Mouse (Mus musculus) cerebellum, adult 11-12 months (tissue): ENCODE results near the gene Ccser2.
"Not testable (repeated sequence)": the region's sequence is repeated elsewhere in the genome, so short reads cannot be mapped to it uniquely, and the experiment has no call there.

Source experiments
- DNase-seq: peaks from one replicate; pipeline ENCODE4 v3.0.0; 2022

Gene Ccser2

GRCm38 (mm10) chr14:36968628-36969147 lies at the start of gene Ccser2:
TSS of gene Ccser2 (minus strand) at chr14:36968777.
- DNase-seq: peak; percentile 98

GRCm38 (mm10) chr14:37015894-37016293 lies 47.3 kb upstream of the Ccser2 start:
- no peak for DNase-seq

GRCm38 (mm10) chr14:37013644-37014043 lies 45.1 kb upstream of the Ccser2 start:
- DNase-seq: no peak

- no peak for DNase-seq
Measured at GRCm38 (mm10) chr14:37009686-37010085, 41.1 kb upstream of the Ccser2 start.

- DNase-seq: no peak
Measured at GRCm38 (mm10) chr14:37006489-37006888, 37.9 kb upstream of the Ccser2 start.

GRCm38 (mm10) chr14:37005865-37006264 lies 37.3 kb upstream of the Ccser2 start:
- no peak for DNase-seq

GRCm38 (mm10) chr14:37003431-37004095 lies 35.0 kb upstream of the Ccser2 start:
- no peak for DNase-seq

- DNase-seq: no peak
Measured at GRCm38 (mm10) chr14:37002852-37003251, 34.3 kb upstream of the Ccser2 start.

- not testable (repeated sequence) for DNase-seq
Measured at GRCm38 (mm10) chr14:37000780-37001179, 32.2 kb upstream of the Ccser2 start.

- no peak for DNase-seq
Measured at GRCm38 (mm10) chr14:36989784-36990183, 21.2 kb upstream of the Ccser2 start.

- DNase-seq: no peak
Measured at GRCm38 (mm10) chr14:36985693-36986092, 17.1 kb upstream of the Ccser2 start.

- DNase-seq: no peak
Measured at GRCm38 (mm10) chr14:36975019-36975418, 6.4 kb upstream of the Ccser2 start.

GRCm38 (mm10) chr14:36971211-36971610 lies 2.6 kb upstream of the Ccser2 start:
- no peak for DNase-seq

GRCm38 (mm10) chr14:36969861-36970420 lies 1.4 kb upstream of the Ccser2 start:
- no peak for DNase-seq

- DNase-seq: no peak
Measured at GRCm38 (mm10) chr14:36968076-36968627, 425 bp downstream of the Ccser2 start.

- no peak for DNase-seq
Measured at GRCm38 (mm10) chr14:36965421-36965820, 3.2 kb downstream of the Ccser2 start.

- no peak for DNase-seq
Measured at GRCm38 (mm10) chr14:36962477-36962876, 6.1 kb downstream of the Ccser2 start.

- no peak for DNase-seq
Measured at GRCm38 (mm10) chr14:36957719-36958118, 10.9 kb downstream of the Ccser2 start.

- DNase-seq: no peak
Measured at GRCm38 (mm10) chr14:36957261-36957660, 11.3 kb downstream of the Ccser2 start.

- DNase-seq: no peak
Measured at GRCm38 (mm10) chr14:36956717-36957116, 11.9 kb downstream of the Ccser2 start.

- DNase-seq: peak; percentile 20
Measured at GRCm38 (mm10) chr14:36952687-36953426, 15.7 kb downstream of the Ccser2 start.

GRCm38 (mm10) chr14:36952142-36952541 lies 16.4 kb downstream of the Ccser2 start:
- DNase-seq: no peak

- DNase-seq: no peak
Measured at GRCm38 (mm10) chr14:36942716-36943115, 25.9 kb downstream of the Ccser2 start.

GRCm38 (mm10) chr14:36937941-36938340 lies 30.6 kb downstream of the Ccser2 start:
- DNase-seq: no peak
